Mouse (Mus musculus) C2C12 (cell line): Measurements from ENCODE around the gene Kpna7.

Experiments
- CEBPB ChIP-seq: IDR thresholded peaks from one replicate; pipeline ENCODE4 v1.6.1; 2011; ENCODE audit warnings: low read depth, mild to moderate bottlenecking, control low read depth, moderate library complexity
- CTCF ChIP-seq: IDR thresholded peaks from one replicate; pipeline ENCODE4 v1.5.1; 2011; ENCODE audit not compliant: control insufficient read depth, insufficient read depth, insufficient read length
- MAX ChIP-seq: IDR thresholded peaks from one replicate; pipeline ENCODE4 v1.6.1; 2011; ENCODE audit warnings: mild to moderate bottlenecking, control low read depth
- MYOD1 ChIP-seq: IDR thresholded peaks from one replicate; pipeline ENCODE4 v1.6.1; 2011; ENCODE audit warnings: low read depth; ENCODE audit not compliant: control insufficient read depth, insufficient read length
- MYOG ChIP-seq: IDR thresholded peaks from one replicate; pipeline ENCODE4 v1.6.1; 2011; ENCODE audit not compliant: control insufficient read depth, insufficient read length; ENCODE audit errors: extremely low read depth

- no peak for TF ChIP-seq CTCF
- no peak for TF ChIP-seq MYOG
- TF ChIP-seq MAX: peak; percentile 31
- no peak for TF ChIP-seq MYOD1
- TF ChIP-seq CEBPB: no peak
These were observed 118.0 kb downstream of the Kpna7 start, which contains the start of gene Smurf1 for GRCm38 (mm10) chr5:144965639-144966351.
